Mouse (Mus musculus) right cerebral cortex, postnatal 10 days (tissue): ENCODE results near the gene Scimp.
A peak's percentile ranks its signal among the peaks of the same experiment; 100 is the strongest.

Source experiments
- DNase-seq, 2 experiments: peaks; one replicate each; pipeline ENCODE4 v3.0.0; 2021; ENCODE audit warnings: low spot score in 2 of 2

The Scimp gene

GRCm38 (mm10) chr11:70812365-70812764 is at the start of gene Scimp:
Gene Scimp (minus strand): TSS chr11:70812586.
- DNase-seq, result no peak

GRCm38 (mm10) chr11:70860371-70860770 is 48.0 kb upstream of the Scimp start:
- DNase-seq, result no peak

- DNase-seq, result no peak
Observed at GRCm38 (mm10) chr11:70846029-70846428, 33.6 kb upstream of the Scimp start.

DNA sequence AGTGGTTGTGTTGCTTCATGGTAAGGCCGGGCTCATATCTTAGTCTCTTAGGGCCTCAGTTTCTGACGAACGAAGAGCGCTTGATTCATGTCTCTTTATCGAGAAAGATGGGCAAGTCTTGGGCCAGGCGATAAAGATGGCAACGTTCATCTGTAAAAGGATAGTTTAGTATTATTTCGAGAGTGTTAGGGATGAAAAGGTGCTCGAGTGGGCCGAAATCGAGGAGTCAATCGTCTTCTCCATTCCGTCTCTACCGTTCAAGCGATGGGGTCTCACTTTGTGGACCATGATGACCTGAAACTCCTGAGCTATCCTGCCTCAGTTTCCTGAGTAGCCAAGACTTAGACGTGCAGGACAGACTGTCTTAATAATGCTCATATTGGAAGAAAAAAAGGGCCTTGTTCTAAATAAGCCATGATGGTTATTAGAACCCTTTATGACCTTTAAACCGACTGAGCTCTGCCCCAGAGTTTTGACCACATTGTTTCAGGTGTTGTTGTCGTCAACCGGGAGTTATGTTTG is 33.1 kb upstream of the Scimp start:
- DNase-seq, result no peak

- peak; percentile 96 to 98 for DNase-seq
Observed at GRCm38 (mm10) chr11:70844559-70845456, 32.4 kb upstream of the Scimp start, which contains the start of gene Rabep1. Gene Rabep1 (plus strand): TSS chr11:70844778.

DNA sequence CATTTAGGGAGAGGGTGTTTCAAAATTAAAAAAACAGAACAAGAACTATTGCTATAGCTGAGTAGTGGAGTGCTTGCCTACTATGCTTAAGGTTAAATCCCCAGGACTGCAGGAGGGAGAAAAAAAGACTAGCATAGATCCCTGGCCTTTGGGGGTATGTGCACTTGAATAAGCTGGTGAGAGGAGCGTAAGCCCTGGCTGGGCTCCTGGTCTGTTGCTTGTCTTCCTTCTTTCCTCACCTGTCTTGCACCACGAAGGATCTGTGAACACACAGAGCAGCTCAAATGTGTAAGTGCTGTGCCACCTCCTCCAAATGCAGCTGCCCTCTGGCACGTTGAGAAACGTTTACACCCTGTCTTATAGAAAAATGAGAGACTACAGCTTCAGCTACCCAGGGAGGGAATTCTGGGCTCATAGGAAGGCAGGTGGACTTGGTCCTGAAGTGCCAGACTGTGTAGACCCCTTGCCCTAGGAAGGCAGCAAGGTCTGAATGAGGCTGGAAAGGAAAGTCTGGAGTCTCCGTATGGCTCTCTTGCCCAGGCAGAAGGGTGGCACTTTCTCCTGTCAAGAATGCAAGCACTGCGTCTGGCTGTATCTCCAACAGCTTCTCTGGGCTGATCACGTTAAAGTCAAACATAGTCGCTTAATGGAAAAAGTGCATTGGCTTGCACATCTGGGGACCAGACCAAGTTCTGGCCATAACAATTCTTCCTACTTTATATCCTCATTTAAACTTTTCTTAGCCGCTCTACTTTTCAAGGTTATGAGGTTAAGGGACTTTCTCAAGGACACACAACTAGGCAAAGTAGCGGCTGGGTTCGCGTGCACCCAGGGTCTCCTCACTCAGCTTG is 31.5 kb upstream of the Scimp start:
- peak; percentile 26 to 32 for DNase-seq

DNA sequence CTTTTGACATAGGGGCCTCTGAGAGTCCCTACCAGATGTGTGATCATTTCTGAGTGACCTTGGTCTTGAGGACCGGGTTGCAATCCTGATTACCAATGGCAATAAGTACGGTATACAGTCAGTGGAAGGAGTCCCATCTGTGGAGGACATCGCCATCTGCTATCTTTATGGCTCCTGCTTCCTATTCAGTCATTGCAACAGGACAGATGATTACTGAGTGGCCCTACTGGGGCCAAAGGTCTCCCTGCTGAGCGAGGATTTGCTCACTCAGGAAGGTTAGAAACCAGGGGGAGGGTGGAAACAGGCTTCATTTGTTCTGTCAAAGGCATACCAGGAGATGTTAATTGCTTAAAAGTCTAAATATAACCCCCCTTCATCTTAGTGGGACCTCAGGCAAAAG is 30.6 kb upstream of the Scimp start:
- no peak for DNase-seq

DNA sequence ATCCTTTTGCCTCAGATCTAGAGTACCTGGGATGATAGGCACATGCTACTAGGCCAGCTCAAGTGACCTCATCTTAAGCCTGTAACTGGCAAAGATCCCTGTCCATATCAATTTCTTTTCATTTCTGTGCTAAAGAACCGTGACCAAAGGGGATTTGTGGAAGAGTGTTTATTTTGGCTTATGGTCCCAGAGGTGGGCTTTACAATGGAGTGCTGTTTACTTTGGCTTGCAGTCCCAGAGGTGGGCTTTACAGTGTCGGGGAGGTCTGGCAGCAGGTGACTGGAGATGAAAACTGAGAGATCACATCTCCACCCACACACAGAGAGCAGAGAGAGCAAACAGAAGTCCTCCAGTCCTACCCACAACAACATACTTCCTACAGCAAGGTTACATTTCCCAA is 26.2 kb upstream of the Scimp start:
- DNase-seq, result no peak

DNA sequence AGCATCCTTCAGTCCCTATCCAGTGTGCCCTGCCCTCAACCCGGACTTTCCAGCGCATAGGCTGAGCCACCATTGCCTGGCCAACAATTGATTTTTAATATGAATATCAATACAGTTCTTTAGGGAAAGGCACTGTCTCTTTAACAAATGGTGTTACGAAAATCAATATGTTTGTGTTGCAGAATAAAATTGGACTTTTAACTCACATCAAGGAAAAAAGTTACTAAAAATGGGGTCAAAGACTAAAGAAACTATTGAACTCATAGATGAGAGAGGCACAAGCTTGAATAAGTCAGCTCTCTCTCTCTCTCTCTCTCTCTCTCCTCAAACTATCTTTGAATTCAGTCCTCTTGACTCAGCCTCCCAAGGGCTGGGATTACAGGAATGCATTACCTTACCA is 24.6 kb upstream of the Scimp start:
- DNase-seq, result no peak

DNA sequence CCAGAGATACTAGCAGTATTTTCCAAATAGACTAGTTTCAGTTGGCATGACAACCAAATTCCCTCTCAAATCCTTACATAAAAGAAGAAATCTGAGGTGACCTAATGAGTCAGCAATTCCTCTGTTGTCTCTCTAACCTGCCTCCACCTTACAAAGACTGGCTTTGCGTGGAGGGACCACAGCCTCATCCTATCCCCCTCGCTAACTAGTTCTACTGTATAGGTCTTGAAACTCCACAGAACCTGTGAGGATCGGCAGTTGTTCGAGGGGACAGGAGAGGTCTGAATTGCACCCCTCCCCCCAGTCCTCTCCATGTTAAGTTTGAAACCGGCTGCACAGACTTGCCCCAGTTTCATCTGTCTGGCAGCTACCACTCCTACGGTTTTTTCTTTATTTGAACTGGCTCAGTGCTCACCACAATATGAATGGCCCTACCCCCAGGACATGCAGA is 23.0 kb upstream of the Scimp start:
- peak; percentile 30 to 40 for DNase-seq

DNA sequence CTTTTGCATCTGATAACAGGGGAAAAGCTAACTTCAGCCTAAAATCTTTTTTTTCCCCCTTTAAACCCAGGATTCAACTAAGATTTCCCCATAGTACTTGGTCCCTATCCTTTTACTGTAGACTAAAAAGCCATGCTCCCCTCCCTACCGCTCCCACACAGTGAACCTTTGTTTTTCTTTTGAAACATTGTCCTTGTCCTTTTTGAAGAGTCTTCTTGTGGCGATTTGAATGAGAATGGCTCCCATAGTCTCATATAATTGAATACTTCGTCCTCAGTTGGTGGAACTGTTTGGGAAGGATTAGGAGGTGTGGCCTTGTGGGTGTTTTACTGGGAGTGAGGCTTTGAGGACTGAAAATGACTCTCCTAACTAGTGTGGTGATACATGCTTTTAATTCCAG is 21.4 kb upstream of the Scimp start:
- no peak for DNase-seq

DNA sequence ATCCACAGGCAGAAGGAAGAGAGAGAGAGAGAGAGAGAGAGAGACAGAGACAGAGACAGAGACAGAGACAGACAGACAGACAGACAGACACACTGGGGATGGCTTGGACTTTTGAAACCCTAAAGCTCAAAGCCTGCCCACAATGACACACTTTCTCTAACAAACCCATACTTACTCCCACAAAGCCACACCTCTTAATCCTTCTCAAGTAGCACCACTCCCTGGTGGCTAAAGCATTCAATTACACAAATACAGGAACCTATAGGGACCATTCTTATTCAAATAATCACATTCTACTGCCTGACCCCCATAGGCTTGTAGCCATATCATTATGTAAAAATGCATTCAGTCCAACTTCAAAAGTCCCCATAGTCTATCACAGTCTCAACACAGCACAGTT is 21.0 kb upstream of the Scimp start:
- DNase-seq, result no peak

GRCm38 (mm10) chr11:70831201-70831600 is 18.8 kb upstream of the Scimp start:
- no peak for DNase-seq

- no peak for DNase-seq
Observed at GRCm38 (mm10) chr11:70828975-70829615, 16.7 kb upstream of the Scimp start.

DNA sequence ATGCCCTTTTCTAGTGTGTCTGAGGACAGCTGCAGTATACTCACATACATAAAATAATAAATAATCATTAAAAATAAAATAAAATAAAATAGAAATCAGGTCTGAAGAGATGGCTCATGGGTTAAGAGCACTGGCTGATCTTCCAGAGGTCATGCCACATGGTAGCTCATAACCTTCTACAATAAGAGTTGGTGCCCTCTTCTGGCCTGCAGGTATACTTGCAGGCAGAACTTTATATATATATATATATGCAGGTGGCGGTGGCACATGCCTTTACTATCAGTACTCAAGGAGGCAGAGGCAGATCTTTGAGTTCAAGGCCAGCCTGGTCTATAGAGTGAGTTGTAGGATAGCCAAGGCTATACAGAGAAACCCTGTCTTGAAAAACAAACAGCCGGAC is 13.8 kb upstream of the Scimp start:
- no peak for DNase-seq

DNA sequence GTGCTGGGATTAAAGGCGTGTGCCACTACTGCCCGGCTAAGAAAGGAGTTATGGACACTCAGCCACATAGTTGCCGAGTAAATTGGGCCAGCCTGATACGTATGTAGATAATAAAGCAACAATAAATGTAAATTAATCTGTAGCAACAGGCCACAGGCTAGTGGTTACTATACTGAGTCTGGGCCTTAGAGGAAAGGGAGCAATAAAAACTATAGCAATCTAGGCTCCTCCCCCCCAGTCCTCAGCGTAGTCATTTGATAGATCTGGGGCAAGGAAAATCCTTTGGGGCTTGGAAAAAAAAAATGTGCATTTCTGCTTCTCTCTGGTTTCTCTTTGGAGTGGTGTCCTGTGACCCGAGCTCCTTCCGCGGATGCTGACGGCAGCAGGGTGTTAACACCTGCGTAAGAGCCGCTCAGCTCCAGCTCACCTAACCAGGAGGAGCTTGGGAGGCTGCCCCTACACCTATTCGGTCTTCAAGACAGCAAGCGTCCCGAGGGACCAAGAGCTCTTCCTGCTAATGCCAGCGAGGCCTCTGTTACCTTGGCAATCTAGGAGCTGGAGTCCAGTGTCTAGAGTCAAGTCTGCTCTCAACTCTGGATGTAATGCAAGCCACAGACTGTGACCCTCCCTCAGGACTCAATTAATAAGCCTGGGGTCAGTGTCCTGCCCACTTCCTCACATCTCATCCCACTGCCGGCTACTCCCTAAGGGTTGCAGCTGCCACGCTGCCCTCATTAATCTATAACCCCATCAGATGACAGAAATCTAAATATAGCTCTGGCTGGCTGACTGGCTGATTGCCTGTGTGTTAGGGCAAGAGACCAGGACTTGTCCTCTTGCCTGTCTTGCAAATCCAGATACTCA is 9.6 kb upstream of the Scimp start:
- DNase-seq, result no peak

DNA sequence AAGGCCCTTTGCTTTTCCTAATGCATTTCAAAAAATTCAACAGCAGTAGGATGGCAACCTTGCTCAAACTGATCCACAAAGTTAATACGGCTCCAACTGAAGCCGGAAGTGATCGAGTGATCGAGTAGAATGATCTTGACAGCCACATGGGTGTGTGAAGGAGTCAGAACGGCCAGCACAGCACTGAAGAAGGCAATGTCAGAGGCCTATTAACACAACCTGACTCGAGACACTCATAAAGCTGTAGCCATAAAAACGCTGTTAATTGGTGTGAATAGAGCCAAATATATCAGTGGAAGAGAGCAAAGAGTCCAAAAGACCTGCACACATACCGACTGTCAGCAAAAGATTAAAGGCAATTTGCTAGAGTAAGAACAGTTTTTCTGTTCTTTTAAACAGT is 7.7 kb upstream of the Scimp start:
- no peak for DNase-seq

- no peak for DNase-seq
Observed at GRCm38 (mm10) chr11:70816770-70817169, 4.4 kb upstream of the Scimp start.

DNA sequence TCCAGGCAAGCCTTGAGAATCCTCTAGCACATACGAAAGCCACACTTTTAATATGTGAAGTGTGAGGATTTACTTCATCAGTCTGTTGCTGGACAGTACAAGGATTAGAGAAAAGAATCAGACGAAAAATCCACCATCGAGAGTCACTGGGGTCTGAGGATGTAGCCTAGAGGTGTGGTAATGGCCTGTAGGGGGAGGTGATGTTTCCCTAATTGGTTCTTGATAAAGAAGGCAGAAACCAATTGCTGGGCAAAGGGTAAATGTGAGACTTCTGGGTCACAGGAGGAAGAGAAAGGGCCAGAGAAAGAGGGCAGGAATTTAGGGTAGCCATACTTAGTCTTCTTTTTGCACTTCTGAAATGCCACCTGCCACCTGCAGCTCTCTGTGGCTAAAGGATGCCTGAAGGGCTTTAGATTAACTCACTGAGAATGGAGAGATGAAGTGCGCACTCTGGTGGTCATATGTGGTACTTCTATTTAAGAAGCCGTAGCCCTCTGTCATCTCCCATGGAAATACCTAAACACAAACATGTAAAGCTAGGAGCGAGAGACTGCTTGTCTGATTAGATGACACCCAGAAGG is 3.2 kb upstream of the Scimp start:
- DNase-seq, result peak; percentile 45 to 55

DNA sequence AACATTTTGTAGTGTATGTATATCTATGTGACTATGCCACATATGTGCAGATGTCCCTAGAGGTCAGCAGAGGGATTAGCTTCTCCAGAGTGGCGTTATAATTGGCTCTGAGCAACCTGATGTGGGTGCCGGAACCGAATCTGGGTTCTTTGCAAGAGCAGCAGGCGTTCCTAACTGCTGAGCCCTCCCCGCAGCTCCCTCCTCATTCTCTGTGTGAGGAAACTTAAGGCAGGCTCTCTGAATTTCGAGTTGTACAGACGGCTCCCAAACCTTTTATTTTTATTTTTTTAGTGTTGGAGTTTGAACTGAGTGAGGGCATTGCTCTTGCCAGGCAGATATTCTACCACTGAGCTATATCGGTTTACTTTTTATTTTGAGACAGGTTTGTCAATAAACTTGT is 2.7 kb upstream of the Scimp start:
- no peak for DNase-seq
